Mouse (Mus musculus): ENCODE results near the gene Ccdc85a. TPM values are rescaled to one million over a fixed set of nuclear protein-coding genes. Genes with fewer than 3 reads are reported as not detected.
A peak's percentile ranks its signal among the peaks of the same experiment; 100 is the strongest.

Gene Ccdc85a
- polyA plus RNA-seq (2012) = 0.01 TPM in 1 of 2 replicates, not detected in the other

DNA sequence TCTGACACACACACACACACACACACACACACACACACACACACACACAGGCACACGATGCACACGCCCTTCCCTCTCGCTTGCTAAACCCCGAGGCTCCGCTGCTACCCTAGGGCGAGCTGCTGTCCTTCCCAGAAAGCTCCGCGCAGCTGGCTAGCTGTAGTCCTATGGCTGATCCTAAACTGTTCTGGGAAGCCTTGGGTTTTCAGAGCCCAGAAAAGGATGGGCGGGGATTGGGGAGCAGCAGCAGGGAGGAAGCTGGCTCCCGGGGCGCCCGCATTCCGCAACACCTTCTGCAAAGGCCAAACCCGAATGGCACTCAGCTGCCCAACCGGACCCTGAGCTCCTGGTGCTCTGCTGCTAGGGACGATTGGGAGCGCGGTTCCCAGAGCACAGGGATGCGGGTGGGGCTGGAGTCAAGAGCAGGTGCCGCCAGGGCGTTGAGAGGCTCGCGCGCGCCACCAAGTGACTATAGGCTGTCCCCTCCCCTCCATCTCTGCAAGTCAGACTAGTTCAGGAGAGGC, at the start of gene Ccdc85a:
Gene Ccdc85a, minus strand, starts transcription at position 414 of the 524 bp plus-strand sequence.
- Histone ChIP-seq H3K27me3 (ENCODE audit: control insufficient read depth) (peaks cover 23% of the 10 kb centered on the region), H3K36me3 (ENCODE audit: control insufficient read depth) (no peaks in the 10 kb centered on the region), H3K9me3 (ENCODE audit: control insufficient read depth, low read length) (no peaks in the 10 kb centered on the region), H3K4me1 (ENCODE audit: control insufficient read depth) (no peaks in the 10 kb centered on the region), H3K4me3 (replicated peaks) (peak within 1 kb of the TSS; percentile 14)
- no peak for TF ChIP-seq GATA1 (IDR thresholded peaks at IDR 0.05; ENCODE audit: low read length)
- no peak for TF ChIP-seq TAL1 (IDR thresholded peaks at IDR 0.05; ENCODE audit: low read length)

DNA sequence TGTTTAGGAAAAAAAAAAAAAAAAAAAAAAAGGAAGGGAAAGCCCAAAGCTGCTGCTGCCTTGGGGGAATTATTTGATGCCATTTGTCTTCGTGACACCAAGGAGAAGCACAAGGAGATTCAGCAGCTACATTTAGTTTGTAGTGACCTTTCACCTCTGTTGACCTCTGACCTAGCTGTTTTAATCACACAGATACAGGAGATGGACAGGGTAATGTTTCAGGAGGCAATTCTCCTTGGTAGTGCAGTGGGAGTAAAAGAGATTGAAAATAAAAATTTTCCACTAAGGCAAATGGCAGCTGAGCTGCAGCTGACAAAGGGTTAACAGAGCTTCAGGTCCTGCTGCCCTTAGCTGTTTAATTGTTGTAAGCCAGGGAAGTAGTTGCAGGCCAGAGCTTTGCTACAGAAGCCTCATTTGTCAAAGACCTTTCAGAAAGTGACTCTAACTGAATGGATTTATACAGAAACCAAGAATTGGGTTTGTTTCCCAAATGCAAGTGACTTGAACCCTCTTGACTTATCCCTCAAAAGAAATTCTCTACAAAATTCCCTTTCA, 49.5 kb upstream of the Ccdc85a start:
- Histone ChIP-seq H3K4me1 (ENCODE audit: control insufficient read depth) (no peaks in the 10 kb centered on the region), H3K4me3 (replicated peaks) (no peak overlapping the region), H3K9me3 (ENCODE audit: control insufficient read depth, low read length) (no peaks in the 10 kb centered on the region), H3K27me3 (ENCODE audit: control insufficient read depth) (no peaks in the 10 kb centered on the region), H3K36me3 (ENCODE audit: control insufficient read depth) (no peaks in the 10 kb centered on the region)
- no peak for TF ChIP-seq TAL1 (IDR thresholded peaks at IDR 0.05; ENCODE audit: low read length)
- no peak for TF ChIP-seq GATA1 (IDR thresholded peaks at IDR 0.05; ENCODE audit: low read length)

DNA sequence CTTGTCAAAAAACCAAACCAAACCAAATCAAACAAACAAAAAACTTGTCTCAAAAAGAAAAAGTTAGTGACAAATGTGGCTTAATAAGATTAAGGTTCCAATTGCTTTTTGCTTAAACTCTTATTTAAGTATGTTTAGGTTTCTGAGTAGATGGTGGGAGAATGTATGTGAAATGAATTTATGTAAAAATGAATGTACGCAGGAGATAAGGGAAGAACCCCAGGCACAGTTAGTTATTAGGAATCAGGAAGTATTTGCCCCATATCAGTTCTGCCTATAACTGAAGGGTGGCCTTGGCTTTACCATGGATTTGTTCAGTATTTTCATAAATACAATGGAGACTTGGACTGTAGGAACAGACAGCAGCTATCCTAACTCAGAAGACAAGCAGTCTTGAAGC, 49.0 kb upstream of the Ccdc85a start:
- Histone ChIP-seq H3K9me3 (ENCODE audit: control insufficient read depth, low read length) (no peaks in the 10 kb centered on the region), H3K4me1 (ENCODE audit: control insufficient read depth) (no peaks in the 10 kb centered on the region), H3K4me3 (replicated peaks) (no peak overlapping the region), H3K36me3 (ENCODE audit: control insufficient read depth) (no peaks in the 10 kb centered on the region), H3K27me3 (ENCODE audit: control insufficient read depth) (no peaks in the 10 kb centered on the region)
- no peak for TF ChIP-seq GATA1 (IDR thresholded peaks at IDR 0.05; ENCODE audit: low read length)
- TF ChIP-seq TAL1 (IDR thresholded peaks at IDR 0.05; ENCODE audit: low read length) = no peak

DNA sequence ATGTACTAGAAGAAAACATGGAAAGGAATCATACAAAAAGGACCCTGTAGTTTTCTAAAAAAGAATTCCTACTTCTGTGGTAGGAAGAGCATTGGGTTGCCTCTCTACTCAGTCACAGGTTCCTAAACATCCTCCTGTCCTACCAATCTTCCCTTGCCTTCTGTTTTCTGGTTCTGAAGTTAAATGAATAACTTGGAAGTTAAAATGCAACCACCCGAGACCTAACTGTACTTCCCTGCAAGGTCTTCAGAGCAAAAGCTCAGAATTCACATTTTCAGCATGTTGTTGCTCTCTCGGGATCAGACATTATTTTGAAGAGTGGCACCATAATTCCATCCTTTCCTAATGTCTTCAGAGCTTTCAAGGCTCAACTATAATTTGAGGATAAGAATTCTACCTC, 46.6 kb upstream of the Ccdc85a start:
- Histone ChIP-seq H3K4me3 (replicated peaks) (no peak overlapping the region), H3K36me3 (ENCODE audit: control insufficient read depth) (no peaks in the 10 kb centered on the region), H3K9me3 (ENCODE audit: control insufficient read depth, low read length) (no peaks in the 10 kb centered on the region), H3K27me3 (ENCODE audit: control insufficient read depth) (no peaks in the 10 kb centered on the region), H3K4me1 (ENCODE audit: control insufficient read depth) (no peaks in the 10 kb centered on the region)
- no peak for TF ChIP-seq GATA1 (IDR thresholded peaks at IDR 0.05; ENCODE audit: low read length)
- TF ChIP-seq TAL1 (IDR thresholded peaks at IDR 0.05; ENCODE audit: low read length) = no peak

DNA sequence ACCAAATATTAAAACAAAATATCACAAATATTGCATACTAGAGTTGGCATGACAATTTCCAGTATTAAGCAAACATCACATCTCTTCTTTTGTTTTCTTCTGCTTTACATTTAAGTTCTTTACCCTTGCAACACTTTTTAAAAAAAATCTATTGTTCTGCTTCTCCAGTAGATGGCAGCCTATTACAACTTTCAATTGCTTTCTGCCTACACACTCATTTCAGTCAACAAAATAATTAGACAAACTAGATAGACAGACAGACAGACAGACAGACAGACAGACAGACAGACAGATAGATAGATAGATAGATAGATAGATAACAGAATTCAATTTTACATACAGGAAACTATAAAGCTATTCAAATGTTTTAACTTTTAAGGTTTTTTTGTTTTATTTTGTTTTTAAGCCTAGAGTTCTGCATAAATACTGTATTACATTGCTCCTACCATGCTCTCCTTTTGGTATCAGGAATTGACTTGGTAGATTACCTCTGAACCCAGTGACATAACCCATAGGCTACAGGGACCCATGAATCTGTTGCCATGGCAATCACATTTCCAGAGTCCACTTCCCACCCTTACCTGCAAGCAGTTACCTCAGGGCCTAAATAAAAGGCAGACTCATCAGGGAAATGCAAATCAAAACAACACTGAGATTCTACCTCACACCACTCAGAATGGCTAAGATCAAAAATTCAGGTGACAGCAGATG, 26.8 kb upstream of the Ccdc85a start:
- Histone ChIP-seq H3K9me3 (ENCODE audit: control insufficient read depth, low read length) (no peaks in the 10 kb centered on the region), H3K36me3 (ENCODE audit: control insufficient read depth) (no peaks in the 10 kb centered on the region), H3K4me3 (replicated peaks) (no peak overlapping the region), H3K4me1 (ENCODE audit: control insufficient read depth) (no peaks in the 10 kb centered on the region), H3K27me3 (ENCODE audit: control insufficient read depth) (no peaks in the 10 kb centered on the region)
- TF ChIP-seq GATA1 (IDR thresholded peaks at IDR 0.05; ENCODE audit: low read length) (no peak), TAL1 (IDR thresholded peaks at IDR 0.05; ENCODE audit: low read length) (no peak)

DNA sequence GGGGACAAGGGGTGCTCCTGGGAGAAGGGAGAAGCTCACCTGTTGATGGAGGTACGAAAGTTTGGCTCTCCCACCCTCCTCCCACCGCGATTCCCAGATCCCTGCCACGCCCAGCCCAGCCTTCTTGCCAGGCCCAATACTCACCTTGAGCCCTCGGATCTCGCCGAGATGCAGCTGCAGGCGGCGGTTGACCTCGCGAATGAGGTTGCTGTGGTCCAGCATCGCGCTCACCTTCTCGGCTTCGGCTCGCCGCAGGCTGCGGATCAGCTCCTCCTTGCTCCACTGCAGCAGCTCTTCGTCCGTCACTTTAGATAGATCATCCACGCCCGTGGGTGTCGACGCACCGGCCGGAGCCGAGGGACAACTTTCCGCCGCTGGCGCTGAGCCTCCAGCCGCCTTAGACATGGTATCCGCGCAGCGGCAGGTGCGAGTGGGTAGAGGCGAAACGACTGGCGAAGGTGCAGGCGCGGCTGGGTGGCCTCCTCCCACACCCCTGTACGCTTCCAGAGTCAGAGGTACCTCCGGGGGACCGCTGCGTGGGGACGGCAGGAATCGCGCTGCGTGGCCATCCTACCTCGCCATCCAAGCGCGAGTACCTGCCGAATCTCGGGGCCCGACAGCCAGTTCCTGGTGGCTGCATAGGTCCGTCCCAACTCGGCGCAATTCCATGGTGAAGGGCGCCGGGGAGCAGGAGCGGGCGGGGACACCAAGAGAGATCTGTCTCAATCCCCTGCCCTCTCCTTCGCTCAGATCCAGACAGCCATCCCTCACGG, 800 bp downstream of the Ccdc85a start:
- peaks cover 23% of the 10 kb centered on the region for H3K27me3 ChIP-seq (ENCODE audit: control insufficient read depth)
- no peaks in the 10 kb centered on the region for H3K9me3 ChIP-seq (ENCODE audit: control insufficient read depth, low read length)
- H3K4me1 ChIP-seq (ENCODE audit: control insufficient read depth) = no peaks in the 10 kb centered on the region
- TF ChIP-seq GATA1 (IDR thresholded peaks at IDR 0.05; ENCODE audit: low read length) = no peak
- TF ChIP-seq TAL1 (IDR thresholded peaks at IDR 0.05; ENCODE audit: low read length) = no peak
- H3K4me3 ChIP-seq (replicated peaks) = peak overlapping the region; percentile 14
- H3K36me3 ChIP-seq (ENCODE audit: control insufficient read depth) = no peaks in the 10 kb centered on the region

DNA sequence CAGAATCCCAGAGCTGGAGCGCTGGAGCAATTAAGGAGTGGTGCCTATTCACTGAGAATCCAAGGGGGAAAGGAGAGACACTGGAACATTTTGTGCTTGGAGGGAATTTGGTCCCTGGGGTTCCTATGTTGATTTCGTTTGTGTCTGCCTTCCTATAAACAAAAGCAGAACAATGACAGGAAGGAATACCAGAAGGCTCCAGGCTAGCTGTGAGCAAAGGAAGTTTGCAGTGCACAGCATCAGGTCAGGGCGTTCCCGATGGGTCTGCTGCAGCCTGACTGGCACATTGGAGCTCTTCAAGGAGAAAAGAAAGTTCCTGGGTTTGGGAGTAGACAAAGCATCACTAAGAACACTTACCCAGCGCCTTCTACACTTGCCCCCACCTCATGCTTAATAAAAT, 1.9 kb downstream of the Ccdc85a start:
- Histone ChIP-seq H3K27me3 (ENCODE audit: control insufficient read depth) (peaks cover 23% of the 10 kb centered on the region), H3K4me3 (replicated peaks) (no peak overlapping the region), H3K4me1 (ENCODE audit: control insufficient read depth) (no peaks in the 10 kb centered on the region), H3K36me3 (ENCODE audit: control insufficient read depth) (no peaks in the 10 kb centered on the region), H3K9me3 (ENCODE audit: control insufficient read depth, low read length) (no peaks in the 10 kb centered on the region)
- TF ChIP-seq TAL1 (IDR thresholded peaks at IDR 0.05; ENCODE audit: low read length) (no peak), GATA1 (IDR thresholded peaks at IDR 0.05; ENCODE audit: low read length) (no peak)

DNA sequence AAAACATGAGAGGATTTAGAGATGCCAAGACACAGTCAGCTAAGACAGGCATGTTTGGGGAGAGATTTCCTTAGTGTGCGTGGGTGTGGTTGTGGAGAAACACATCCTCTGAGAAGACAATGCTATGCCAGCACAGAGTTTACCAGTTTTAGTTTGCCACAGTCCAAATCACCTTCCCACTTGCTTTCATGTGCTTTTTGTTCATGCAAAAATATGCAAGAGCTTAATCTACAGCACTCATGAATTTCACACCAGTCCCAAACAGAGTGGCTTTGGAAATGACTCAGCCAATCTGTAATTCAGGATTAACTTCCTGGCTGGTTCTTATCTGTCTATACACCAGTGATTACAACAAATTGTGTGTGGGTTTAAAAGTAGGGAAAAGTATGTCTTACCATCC, 11.7 kb downstream of the Ccdc85a start:
- TF ChIP-seq GATA1 (IDR thresholded peaks at IDR 0.05; ENCODE audit: low read length) = no peak
- TF ChIP-seq TAL1 (IDR thresholded peaks at IDR 0.05; ENCODE audit: low read length) = no peak
- H3K27me3 ChIP-seq (ENCODE audit: control insufficient read depth) = no peaks in the 10 kb centered on the region
- H3K4me3 ChIP-seq (replicated peaks) = no peak overlapping the region
- H3K4me1 ChIP-seq (ENCODE audit: control insufficient read depth) = no peaks in the 10 kb centered on the region
- H3K9me3 ChIP-seq (ENCODE audit: control insufficient read depth, low read length) = no peaks in the 10 kb centered on the region
- H3K36me3 ChIP-seq (ENCODE audit: control insufficient read depth) = no peaks in the 10 kb centered on the region

DNA sequence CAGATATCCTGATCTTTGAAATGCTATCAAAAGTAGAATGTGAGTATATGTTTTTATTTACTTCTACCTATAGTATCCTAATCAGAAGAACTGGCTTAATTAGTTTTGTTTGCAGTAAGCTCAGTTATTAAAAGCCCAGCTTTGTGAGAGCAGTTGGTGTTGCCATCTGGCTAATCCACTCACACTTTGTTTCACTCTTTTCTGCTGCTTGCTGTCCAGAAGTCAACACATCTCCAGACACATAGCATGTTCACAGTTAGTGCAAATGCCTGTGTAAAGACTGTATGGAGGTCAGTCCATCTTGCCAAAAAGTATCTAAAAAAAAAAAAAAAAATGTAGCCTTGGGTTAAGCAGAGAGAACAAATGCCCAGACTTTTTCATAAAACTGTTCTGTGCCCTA, 27.7 kb downstream of the Ccdc85a start:
- H3K36me3 ChIP-seq (ENCODE audit: control insufficient read depth) = no peaks in the 10 kb centered on the region
- H3K4me3 ChIP-seq (replicated peaks) = no peak overlapping the region
- H3K4me1 ChIP-seq (ENCODE audit: control insufficient read depth) = no peaks in the 10 kb centered on the region
- no peaks in the 10 kb centered on the region for H3K27me3 ChIP-seq (ENCODE audit: control insufficient read depth)
- H3K9me3 ChIP-seq (ENCODE audit: control insufficient read depth, low read length) = no peaks in the 10 kb centered on the region
- no peak for TF ChIP-seq TAL1 (IDR thresholded peaks at IDR 0.05; ENCODE audit: low read length)
- TF ChIP-seq GATA1 (IDR thresholded peaks at IDR 0.05; ENCODE audit: low read length) = no peak

All from erythroblast, embryonic 14.5 days (primary cell).